Mouse (Mus musculus) erythroblast, embryonic 14.5 days (primary cell): ENCODE data around the gene Rd3.

ENCODE experiments used
- GATA1 ChIP-seq: IDR thresholded peaks from 2 replicates; pipeline ENCODE4 v1.6.1; 2012; ENCODE audit warnings: low read length, inconsistent platforms, mixed read lengths
- TAL1 ChIP-seq: IDR thresholded peaks from 3 replicates; pipeline ENCODE4 v1.6.1; 2012; ENCODE audit warnings: low read length, inconsistent platforms, mixed read lengths

DNA sequence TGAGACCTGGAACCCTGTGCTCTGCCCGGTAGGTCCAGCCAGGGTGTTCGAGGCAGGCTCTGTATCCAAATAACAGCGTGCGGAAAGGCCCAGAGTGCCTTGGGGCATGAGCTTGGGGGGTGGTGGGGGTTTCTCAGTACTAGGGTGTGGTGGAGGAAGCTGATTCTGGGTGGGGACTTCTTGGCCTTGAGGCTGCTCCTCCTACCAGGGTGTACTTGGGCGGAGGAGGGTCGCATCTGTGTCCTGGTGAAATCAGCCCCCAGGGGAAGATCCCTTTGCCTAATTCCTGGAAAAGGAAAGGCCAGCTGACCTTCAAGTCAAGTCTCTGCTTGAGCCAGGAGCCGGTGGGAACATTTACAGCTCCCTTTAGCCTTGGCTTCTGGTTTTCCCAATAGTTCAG, 30.9 kb upstream of the Rd3 start:
- TF ChIP-seq GATA1: no peak
- TF ChIP-seq TAL1: no peak
